Mouse (Mus musculus): ENCODE measurements around the gene Gm20662.
"Not testable (repeated sequence)": the region's sequence is repeated elsewhere in the genome, so short reads cannot be mapped to it uniquely, and the experiment has no call there.

GRCm38 (mm10) chr9:108013577-108013976, 17.4 kb downstream of the Gm20662 start:
- TF ChIP-seq GATA1, TAL1 (IDR thresholded peaks at IDR 0.05; ENCODE audit: low read length): not testable (repeated sequence)

Measured in erythroblast, embryonic 14.5 days (primary cell).